Mouse (Mus musculus): Measurements from ENCODE around the gene Srpx. TPM values are rescaled to one million over a fixed set of nuclear protein-coding genes. Genes with fewer than 3 reads are reported as not detected.

Srpx gene
- polyA plus RNA-seq, 1 experiment from 2014 or later, result 15.1 TPM

DNA sequence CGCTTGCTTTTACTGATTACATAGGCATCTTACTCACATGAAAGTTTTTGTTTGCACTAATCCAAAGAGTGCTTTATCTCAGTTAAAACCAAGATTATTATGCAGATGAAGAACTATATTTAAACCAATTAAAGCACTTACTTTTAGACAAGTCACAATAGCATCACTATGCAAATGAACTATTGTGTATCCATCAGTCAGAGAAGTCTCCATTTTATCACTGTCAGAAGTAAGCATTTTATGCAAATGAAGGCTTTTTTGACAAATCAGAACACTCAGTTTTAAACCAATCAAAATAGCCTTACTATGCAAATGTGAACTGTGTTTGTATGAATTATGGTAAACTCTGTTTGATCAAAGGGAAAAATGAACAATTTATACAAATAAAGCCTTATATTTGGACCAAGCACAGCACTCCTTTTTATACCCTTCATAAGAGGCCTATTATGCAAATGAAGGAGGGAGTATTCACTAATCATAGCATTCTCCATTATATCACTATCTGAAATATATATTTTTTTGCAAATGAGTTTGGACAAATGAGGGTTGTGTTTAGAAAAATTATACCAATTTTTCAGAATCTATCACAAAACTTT is 109.7 kb downstream of the Srpx start:
- no peaks in the 10 kb centered on the region for H3K4me1 ChIP-seq (ENCODE audit: control insufficient read depth, insufficient read depth, low read length)
- no peaks in the 10 kb centered on the region for H3K9me3 ChIP-seq (ENCODE audit: control insufficient read depth, low read length)
- H3K27ac ChIP-seq (ENCODE audit: low read depth, low read length), result no peak overlapping the region
- 95% methylated on average over 1 of the region's 1 CpGs for WGBS
- ATAC-seq (ENCODE audit: low FRiP score, low TSS enrichment), result no peak
- no peak overlapping the region for H3K4me2 ChIP-seq (replicated peaks; ENCODE audit: low read depth, low read length)
- H3K36me3 ChIP-seq (ENCODE audit: control insufficient read depth, insufficient read depth, low read length), result no peaks in the 10 kb centered on the region
- no peaks in the 10 kb centered on the region for H3K27me3 ChIP-seq (ENCODE audit: control insufficient read depth, insufficient read depth, low read length)
- H3K9ac ChIP-seq (ENCODE audit: low read depth, low read length), result no peak overlapping the region
- no peak overlapping the region for H3K4me3 ChIP-seq (ENCODE audit: low read length)

DNA sequence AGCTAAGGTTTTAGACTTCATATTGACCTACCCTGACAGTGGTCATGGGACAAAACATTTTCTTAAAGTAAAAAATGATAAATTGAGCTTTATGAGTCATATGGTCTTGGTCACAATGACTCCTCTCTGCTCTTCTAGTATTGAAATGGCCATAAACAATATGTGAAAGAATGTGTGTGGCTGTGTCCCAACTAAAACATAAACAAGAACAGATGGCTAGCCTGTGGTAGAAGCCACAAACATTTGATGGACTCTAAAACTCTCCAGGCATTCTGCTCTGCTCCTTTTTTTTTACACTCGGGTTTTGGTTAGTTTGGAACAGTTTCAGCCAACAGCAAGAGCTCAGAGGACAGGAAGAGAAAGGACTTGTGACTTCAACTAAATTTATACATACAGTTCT is 111.6 kb downstream of the Srpx start:
- 57% methylated on average over 1 of the region's 1 CpGs for WGBS
- no peak for ATAC-seq (ENCODE audit: low FRiP score, low TSS enrichment)
- Histone ChIP-seq H3K4me2 (replicated peaks; ENCODE audit: low read depth, low read length) (no peak overlapping the region), H3K27ac (ENCODE audit: low read depth, low read length) (no peak overlapping the region), H3K9me3 (ENCODE audit: control insufficient read depth, low read length) (no peaks in the 10 kb centered on the region), H3K4me3 (ENCODE audit: low read length) (no peak overlapping the region), H3K4me1 (ENCODE audit: control insufficient read depth, insufficient read depth, low read length) (no peaks in the 10 kb centered on the region), H3K9ac (ENCODE audit: low read depth, low read length) (no peak overlapping the region), H3K36me3 (ENCODE audit: control insufficient read depth, insufficient read depth, low read length) (no peaks in the 10 kb centered on the region), H3K27me3 (ENCODE audit: control insufficient read depth, insufficient read depth, low read length) (no peaks in the 10 kb centered on the region)

DNA sequence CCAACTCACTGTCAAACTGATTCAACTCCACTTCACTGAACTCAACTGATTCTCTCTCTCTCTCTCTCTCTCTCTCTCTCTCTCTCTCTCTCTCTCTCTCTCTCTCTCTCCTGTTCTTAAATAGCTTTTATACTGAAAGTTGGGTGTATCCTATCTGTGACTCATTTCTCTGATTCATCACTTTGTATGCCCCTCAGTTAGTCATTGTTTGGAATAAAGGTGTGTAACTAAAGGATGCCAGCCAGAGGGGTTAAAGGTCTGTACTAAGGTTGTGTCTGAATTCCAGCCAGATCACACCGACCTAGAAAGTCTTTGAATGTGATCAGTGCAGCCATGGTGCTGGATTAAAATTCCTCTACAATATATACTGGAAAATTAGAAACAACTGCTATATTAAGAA is 116.8 kb downstream of the Srpx start:
- Histone ChIP-seq H3K4me2 (replicated peaks; ENCODE audit: low read depth, low read length) (no peak overlapping the region), H3K4me3 (ENCODE audit: low read length) (no peak overlapping the region), H3K36me3 (ENCODE audit: control insufficient read depth, insufficient read depth, low read length) (no peaks in the 10 kb centered on the region), H3K9ac (ENCODE audit: low read depth, low read length) (no peak overlapping the region), H3K27ac (ENCODE audit: low read depth, low read length) (no peak overlapping the region), H3K9me3 (ENCODE audit: control insufficient read depth, low read length) (no peaks in the 10 kb centered on the region), H3K4me1 (ENCODE audit: control insufficient read depth, insufficient read depth, low read length) (no peaks in the 10 kb centered on the region), H3K27me3 (ENCODE audit: control insufficient read depth, insufficient read depth, low read length) (no peaks in the 10 kb centered on the region)
- WGBS, result 70% methylated on average over 1 of the region's 1 CpGs
- no peak for ATAC-seq (ENCODE audit: low FRiP score, low TSS enrichment)

Other genes with a start within 250 kb of the Srpx start
- 0.51 and 1.4 TPM in 2 replicates for gene Sytl5, start 232.1 kb downstream of the Srpx start, polyA plus RNA-seq (2014; fragmentation: Nextera tagmentation; extraction: Ambion mirVana)
- 21.5 and 24.0 TPM in 2 replicates for gene Rpgr, start 99.2 kb upstream of the Srpx start, polyA plus RNA-seq (2014; fragmentation: Nextera tagmentation; extraction: Ambion mirVana)
- not detected in 2 replicates for gene Otc, start 134.6 kb upstream of the Srpx start, polyA plus RNA-seq (2014; fragmentation: Nextera tagmentation; extraction: Ambion mirVana)

All from kidney, embryonic 14.5 days (tissue).